Mouse (Mus musculus) ES-E14 (cell line): ENCODE measurements at regions not wholly inside any gene's neighbourhood (a gene's known extent, or its start where the extent isn't known, plus 50 kb on each side); places are given as distances from the start of the nearest gene placed in this dataset.

Experiments
- HCFC1 ChIP-seq: IDR thresholded peaks from 2 replicates; pipeline ENCODE4 v1.6.1; 2012; ENCODE audit warnings: low read length, inconsistent platforms, borderline replicate concordance; ENCODE audit not compliant: insufficient read depth
- MAFK ChIP-seq: IDR thresholded peaks from 2 replicates; pipeline ENCODE4 v1.6.1; 2014; ENCODE audit warnings: mild to moderate bottlenecking, low read depth, low read length, inconsistent platforms; ENCODE audit not compliant: insufficient read depth
- ZNF384 ChIP-seq: IDR thresholded peaks from 2 replicates; pipeline ENCODE4 v1.6.1; 2012; ENCODE audit warnings: low read depth, low read length, inconsistent platforms

GRCm38 (mm10) chr10:17016854-17017253 lies 706.2 kb upstream of the Cited2 start:
- TF ChIP-seq MAFK (no peak), ZNF384 (no peak), HCFC1 (no peak)
